Mouse (Mus musculus): ENCODE results near the gene Timm17a. TPM values are rescaled to one million over a fixed set of nuclear protein-coding genes. Genes with fewer than 3 reads are reported as not detected.

The Timm17a gene
- polyA plus RNA-seq, 2 experiments, result 26.0 to 136 TPM

- no peak overlapping the region for H3K4me3 ChIP-seq (ENCODE audit: insufficient read depth in 1 of 2, low read depth in 2 of 2, low read length in 2 of 2)
- H3K4me2 ChIP-seq (ENCODE audit: low read depth), result no peak overlapping the region
- 67% methylated on average over 6 of the region's 6 CpGs for WGBS (ENCODE audit: insufficient replicate concordance)
- DNase-seq (ENCODE audit: low read depth in 3 of 3, low spot score in 3 of 3), result peak in 1 of 3 experiments; percentile 11
- ATAC-seq (ENCODE audit: insufficient read depth), result no peak
- H3K4me1 ChIP-seq (replicated peaks; ENCODE audit: control insufficient read depth in 2 of 2, insufficient read depth in 2 of 2, low read length in 1 of 2), result peaks cover 10 to 15% of the 10 kb centered on the region in 2 experiments; a peak in 3 of 4 replicates
- H3K9me3 ChIP-seq (ENCODE audit: control insufficient read depth, low read length), result no peaks in the 10 kb centered on the region
- peaks cover 15% of the 10 kb centered on the region for H3K36me3 ChIP-seq (replicated peaks; ENCODE audit: control insufficient read depth, insufficient read depth, low read depth)
- TF ChIP-seq EP300 (IDR thresholded peaks at IDR 0.05; ENCODE audit: low read depth) (no peak), CTCF (IDR thresholded peaks at IDR 0.05; ENCODE audit: low read depth) (no peak)
- H3K27ac ChIP-seq, result no peak overlapping the region
- no peak overlapping the region for H3K9ac ChIP-seq (replicated peaks)
- no peaks in the 10 kb centered on the region for H3K27me3 ChIP-seq (ENCODE audit: control insufficient read depth, insufficient read depth, low read length)
Measured at GRCm38 (mm10) chr1:135311356-135311755, 2.2 kb downstream of the Timm17a start.

- Histone ChIP-seq H3K36me3 (replicated peaks; ENCODE audit: control insufficient read depth, insufficient read depth, low read depth) (peaks cover 4% of the 10 kb centered on the region), H3K4me3 (ENCODE audit: insufficient read depth in 1 of 2, low read depth in 2 of 2, low read length in 2 of 2) (no peak overlapping the region), H3K9ac (replicated peaks) (no peak overlapping the region), H3K4me1 (replicated peaks; ENCODE audit: control insufficient read depth in 2 of 2, insufficient read depth in 2 of 2, low read length in 1 of 2) (no peaks in the 10 kb centered on the region), H3K4me2 (ENCODE audit: low read depth) (no peak overlapping the region), H3K27me3 (ENCODE audit: control insufficient read depth, insufficient read depth, low read length) (no peaks in the 10 kb centered on the region), H3K27ac (no peak overlapping the region), H3K9me3 (ENCODE audit: control insufficient read depth, low read length) (no peaks in the 10 kb centered on the region)
- DNase-seq (ENCODE audit: low read depth in 3 of 3, low spot score in 3 of 3) (no peak), ATAC-seq (ENCODE audit: insufficient read depth) (no peak)
- no peak for TF ChIP-seq EP300 (IDR thresholded peaks at IDR 0.05; ENCODE audit: low read depth)
- TF ChIP-seq CTCF (IDR thresholded peaks at IDR 0.05; ENCODE audit: low read depth), result no peak
- WGBS (ENCODE audit: insufficient replicate concordance), result 77% methylated on average over 5 of the region's 5 CpGs
Measured at GRCm38 (mm10) chr1:135290908-135291307, 22.7 kb downstream of the Timm17a start.

GRCm38 (mm10) chr1:135286311-135286710, 27.3 kb downstream of the Timm17a start:
- DNase-seq (ENCODE audit: low read depth in 3 of 3, low spot score in 3 of 3) (no peak), ATAC-seq (ENCODE audit: insufficient read depth) (no peak)
- Histone ChIP-seq H3K36me3 (replicated peaks; ENCODE audit: control insufficient read depth, insufficient read depth, low read depth) (no peaks in the 10 kb centered on the region), H3K27me3 (ENCODE audit: control insufficient read depth, insufficient read depth, low read length) (no peaks in the 10 kb centered on the region), H3K4me1 (replicated peaks; ENCODE audit: control insufficient read depth in 2 of 2, insufficient read depth in 2 of 2, low read length in 1 of 2) (peaks cover 0 to 5% of the 10 kb centered on the region in 2 experiments; a peak in 2 of 4 replicates), H3K4me2 (ENCODE audit: low read depth) (no peak overlapping the region), H3K4me3 (ENCODE audit: insufficient read depth in 1 of 2, low read depth in 2 of 2, low read length in 2 of 2) (no peak overlapping the region), H3K9me3 (ENCODE audit: control insufficient read depth, low read length) (no peaks in the 10 kb centered on the region), H3K27ac (no peak overlapping the region), H3K9ac (replicated peaks) (no peak overlapping the region)
- TF ChIP-seq CTCF (IDR thresholded peaks at IDR 0.05; ENCODE audit: low read depth), result no peak
- no peak for TF ChIP-seq EP300 (IDR thresholded peaks at IDR 0.05; ENCODE audit: low read depth)
- 58% methylated on average over 2 of the region's 2 CpGs for WGBS (ENCODE audit: insufficient replicate concordance)

DNA sequence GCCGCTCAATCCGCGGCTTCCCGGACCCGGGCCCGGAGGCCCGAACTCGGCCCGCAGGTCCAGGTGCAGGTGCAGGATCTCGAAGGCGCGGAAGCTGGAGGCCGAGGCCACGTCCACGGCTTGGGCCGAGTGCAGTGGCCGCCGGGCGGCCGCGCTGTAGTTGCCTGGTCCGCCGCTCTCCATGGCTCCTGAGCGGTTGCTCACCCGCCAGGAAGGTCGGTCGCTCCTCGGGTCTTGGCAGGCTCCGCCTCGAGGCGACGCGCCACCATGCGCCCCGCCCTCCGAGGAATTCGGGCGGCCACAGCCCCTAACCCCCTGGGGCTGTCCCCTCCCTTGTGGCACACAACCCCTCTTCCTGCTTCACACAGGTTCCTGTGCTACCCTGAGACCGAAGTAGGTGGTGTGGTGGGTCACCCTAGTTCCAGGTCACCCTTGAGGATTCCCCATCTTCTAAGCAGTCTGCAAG, 29.7 kb downstream of the Timm17a start, which contains the start of gene Rnpep:
Gene Rnpep, minus strand, starts transcription at position 259 of the 466 bp plus-strand sequence.
- Histone ChIP-seq H3K9ac (replicated peaks) (peak within 1 kb of the TSS; percentile 40), H3K36me3 (replicated peaks; ENCODE audit: control insufficient read depth, insufficient read depth, low read depth) (no peaks in the 10 kb centered on the region), H3K4me2 (ENCODE audit: low read depth) (peak within 1 kb of the TSS; percentile 86), H3K27ac (peak within 1 kb of the TSS; percentile 8), H3K27me3 (ENCODE audit: control insufficient read depth, insufficient read depth, low read length) (no peaks in the 10 kb centered on the region), H3K4me1 (replicated peaks; ENCODE audit: control insufficient read depth in 2 of 2, insufficient read depth in 2 of 2, low read length in 1 of 2) (peaks cover 0 to 5% of the 10 kb centered on the region in 2 experiments; a peak in 2 of 4 replicates), H3K9me3 (ENCODE audit: control insufficient read depth, low read length) (no peaks in the 10 kb centered on the region), H3K4me3 (ENCODE audit: insufficient read depth in 1 of 2, low read depth in 2 of 2, low read length in 2 of 2) (peak within 1 kb of the TSS; percentile 63 to 70)
- ATAC-seq (ENCODE audit: insufficient read depth) (peak; percentile 76), DNase-seq (ENCODE audit: low read depth in 3 of 3, low spot score in 3 of 3) (no peak)
- WGBS (ENCODE audit: insufficient replicate concordance), result 1% methylated on average over 35 of the region's 39 CpGs
- TF ChIP-seq EP300 (IDR thresholded peaks at IDR 0.05; ENCODE audit: low read depth) (no peak), CTCF (IDR thresholded peaks at IDR 0.05; ENCODE audit: low read depth) (no peak)

DNA sequence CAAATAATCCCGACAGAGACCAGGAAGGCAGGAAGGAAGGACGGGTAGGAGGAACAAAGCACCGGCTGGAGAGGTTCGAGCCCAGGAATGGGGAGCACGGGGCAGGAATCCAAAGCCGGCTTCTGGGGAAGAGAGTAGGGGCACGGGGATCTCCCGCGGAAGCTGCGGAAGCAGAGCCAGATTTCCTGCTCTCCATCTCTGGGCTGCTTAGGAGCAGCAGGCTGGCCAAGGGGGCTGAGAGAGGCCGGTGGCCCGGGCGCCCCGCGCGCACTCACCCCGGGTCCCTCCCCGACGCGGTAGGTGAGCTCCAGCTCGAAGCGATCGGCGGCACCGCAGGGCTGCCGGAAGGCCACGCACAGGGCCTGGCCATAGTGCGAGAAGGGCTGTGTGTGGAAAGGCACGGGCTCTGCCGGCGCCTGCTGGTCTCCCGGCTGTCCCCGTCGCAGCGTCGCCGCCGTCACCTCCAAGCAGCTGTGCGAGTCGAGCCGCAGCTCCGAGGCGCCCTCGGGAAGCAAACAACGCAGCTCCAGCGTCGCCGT, 30.2 kb downstream of the Timm17a start:
- peak overlapping the region; percentile 40 for H3K9ac ChIP-seq (replicated peaks)
- TF ChIP-seq EP300 (IDR thresholded peaks at IDR 0.05; ENCODE audit: low read depth), result no peak
- TF ChIP-seq CTCF (IDR thresholded peaks at IDR 0.05; ENCODE audit: low read depth), result no peak
- no peaks in the 10 kb centered on the region for H3K9me3 ChIP-seq (ENCODE audit: control insufficient read depth, low read length)
- peak overlapping the region; percentile 63 to 70 for H3K4me3 ChIP-seq (ENCODE audit: insufficient read depth in 1 of 2, low read depth in 2 of 2, low read length in 2 of 2)
- under 1% methylated on average over 45 of the region's 48 CpGs for WGBS (ENCODE audit: insufficient replicate concordance)
- H3K4me2 ChIP-seq (ENCODE audit: low read depth), result peak overlapping the region; percentile 86
- peaks cover 0 to 5% of the 10 kb centered on the region in 2 experiments; a peak in 2 of 4 replicates for H3K4me1 ChIP-seq (replicated peaks; ENCODE audit: control insufficient read depth in 2 of 2, insufficient read depth in 2 of 2, low read length in 1 of 2)
- H3K36me3 ChIP-seq (replicated peaks; ENCODE audit: control insufficient read depth, insufficient read depth, low read depth), result no peaks in the 10 kb centered on the region
- H3K27ac ChIP-seq, result peak overlapping the region; percentile 8; the same call in 1 of the 2 replicates
- ATAC-seq (ENCODE audit: insufficient read depth) (peak; percentile 67), DNase-seq (ENCODE audit: low read depth in 3 of 3, low spot score in 3 of 3) (no peak)
- no peaks in the 10 kb centered on the region for H3K27me3 ChIP-seq (ENCODE audit: control insufficient read depth, insufficient read depth, low read length)
